Mouse (Mus musculus): ENCODE data around the gene Smim15.

The Smim15 gene

GRCm38 (mm10) chr13:108044222-108044941 is at the start of gene Smim15:
TSS of gene Smim15 (plus strand) at chr13:108044446.
- peak; percentile 54 for DNase-seq (ENCODE audit: low spot score)

GRCm38 (mm10) chr13:107995211-107995610 is 49.0 kb upstream of the Smim15 start:
- no peak for DNase-seq (ENCODE audit: low spot score)

- DNase-seq (ENCODE audit: low spot score), result no peak
Observed at GRCm38 (mm10) chr13:107996301-107996700, 47.9 kb upstream of the Smim15 start.

- DNase-seq (ENCODE audit: low spot score), result no peak
Observed at GRCm38 (mm10) chr13:108007861-108008260, 36.4 kb upstream of the Smim15 start.

GRCm38 (mm10) chr13:108013110-108013509 is 31.1 kb upstream of the Smim15 start:
- DNase-seq (ENCODE audit: low spot score), result no peak

GRCm38 (mm10) chr13:108013839-108014238 is 30.4 kb upstream of the Smim15 start:
- no peak for DNase-seq (ENCODE audit: low spot score)

GRCm38 (mm10) chr13:108015166-108015565 is 29.1 kb upstream of the Smim15 start:
- DNase-seq (ENCODE audit: low spot score), result no peak

GRCm38 (mm10) chr13:108017349-108017748 is 26.9 kb upstream of the Smim15 start:
- DNase-seq (ENCODE audit: low spot score), result no peak

GRCm38 (mm10) chr13:108025802-108026201 is 18.4 kb upstream of the Smim15 start:
- DNase-seq (ENCODE audit: low spot score), result no peak

- DNase-seq (ENCODE audit: low spot score), result no peak
Observed at GRCm38 (mm10) chr13:108032789-108033188, 11.5 kb upstream of the Smim15 start.

GRCm38 (mm10) chr13:108039375-108039774 is 4.9 kb upstream of the Smim15 start:
- DNase-seq (ENCODE audit: low spot score), result no peak

GRCm38 (mm10) chr13:108039902-108040301 is 4.3 kb upstream of the Smim15 start:
- no peak for DNase-seq (ENCODE audit: low spot score)

- DNase-seq (ENCODE audit: low spot score), result no peak
Observed at GRCm38 (mm10) chr13:108040451-108040850, 3.8 kb upstream of the Smim15 start.

- no peak for DNase-seq (ENCODE audit: low spot score)
Observed at GRCm38 (mm10) chr13:108041358-108041757, 2.9 kb upstream of the Smim15 start.

GRCm38 (mm10) chr13:108043431-108044221 is 620 bp upstream of the Smim15 start:
- no peak for DNase-seq (ENCODE audit: low spot score)

GRCm38 (mm10) chr13:108045646-108046045 is 1.4 kb downstream of the Smim15 start:
- no peak for DNase-seq (ENCODE audit: low spot score)

GRCm38 (mm10) chr13:108046071-108046470 is 1.8 kb downstream of the Smim15 start:
- no peak for DNase-seq (ENCODE audit: low spot score)

GRCm38 (mm10) chr13:108046891-108047290 is 2.6 kb downstream of the Smim15 start:
- no peak for DNase-seq (ENCODE audit: low spot score)

- no peak for DNase-seq (ENCODE audit: low spot score)
Observed at GRCm38 (mm10) chr13:108047364-108047763, 3.1 kb downstream of the Smim15 start.

GRCm38 (mm10) chr13:108056896-108057295 is 12.7 kb downstream of the Smim15 start:
- no peak for DNase-seq (ENCODE audit: low spot score)

- no peak for DNase-seq (ENCODE audit: low spot score)
Observed at GRCm38 (mm10) chr13:108060286-108060885, 16.1 kb downstream of the Smim15 start.

- no peak for DNase-seq (ENCODE audit: low spot score)
Observed at GRCm38 (mm10) chr13:108060936-108061578, 16.8 kb downstream of the Smim15 start.
